Mouse (Mus musculus) megakaryocyte, embryonic 14.5 days (primary cell): Measurements from ENCODE around the gene Gpatch1.

Experiments used
- FLI1 ChIP-seq: IDR thresholded peaks from 2 replicates; pipeline ENCODE4 v1.6.1; 2012; ENCODE audit warnings: low read length, inconsistent platforms, mixed read lengths
- GATA1 ChIP-seq: IDR thresholded peaks from 3 replicates; pipeline ENCODE4 v1.6.1; 2012; ENCODE audit warnings: mixed read lengths, low read length, inconsistent platforms, borderline replicate concordance

- TF ChIP-seq GATA1: no peak
- no peak for TF ChIP-seq FLI1
Measured at GRCm38 (mm10) chr7:35252041-35252558, 66.1 kb downstream of the Gpatch1 start.
